Mouse (Mus musculus) C2C12 (cell line): ENCODE results near the gene Lgi2.

Experiments
- CTCF ChIP-seq: IDR thresholded peaks from one replicate; pipeline ENCODE4 v1.5.1; 2011; ENCODE audit not compliant: control insufficient read depth, insufficient read depth, insufficient read length
- MAX ChIP-seq: IDR thresholded peaks from one replicate; pipeline ENCODE4 v1.6.1; 2011; ENCODE audit warnings: mild to moderate bottlenecking, control low read depth
- USF1 ChIP-seq: IDR thresholded peaks from one replicate; pipeline ENCODE4 v1.6.1; 2011; ENCODE audit warnings: low read depth, mild to moderate bottlenecking, control low read depth, moderate library complexity

DNA sequence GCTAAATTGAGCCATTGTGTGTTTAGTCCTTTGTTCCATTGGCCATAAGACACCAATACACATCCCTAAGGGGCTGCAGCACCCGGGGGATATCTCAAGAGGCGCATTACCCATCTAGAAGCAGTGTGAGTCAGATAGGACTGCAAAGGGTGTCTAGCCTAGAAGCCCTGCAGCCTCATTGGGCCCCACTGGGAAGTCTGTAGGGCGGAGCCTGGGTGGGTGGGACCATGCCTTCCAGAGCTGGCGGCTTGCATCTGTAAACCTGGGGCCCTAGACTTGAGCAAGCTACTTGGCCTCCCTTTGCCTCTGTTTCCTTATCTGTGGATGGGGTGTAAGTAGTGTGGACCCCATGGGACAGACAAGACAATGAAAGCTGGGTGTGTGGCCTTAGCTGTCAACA lies 48.4 kb upstream of the Lgi2 start:
- no peak for TF ChIP-seq CTCF
- no peak for TF ChIP-seq MAX
- TF ChIP-seq USF1: no peak
